Mouse (Mus musculus): ENCODE results near the gene 1700029P11Rik. TPM values are rescaled to one million over a fixed set of nuclear protein-coding genes. Genes with fewer than 3 reads are reported as not detected.
"Not testable (repeated sequence)": the region's sequence is repeated elsewhere in the genome, so short reads cannot be mapped to it uniquely, and the experiment has no call there.

The 1700029P11Rik gene
- total RNA-seq, 2 experiments from 2014 or later, result not detected

DNA sequence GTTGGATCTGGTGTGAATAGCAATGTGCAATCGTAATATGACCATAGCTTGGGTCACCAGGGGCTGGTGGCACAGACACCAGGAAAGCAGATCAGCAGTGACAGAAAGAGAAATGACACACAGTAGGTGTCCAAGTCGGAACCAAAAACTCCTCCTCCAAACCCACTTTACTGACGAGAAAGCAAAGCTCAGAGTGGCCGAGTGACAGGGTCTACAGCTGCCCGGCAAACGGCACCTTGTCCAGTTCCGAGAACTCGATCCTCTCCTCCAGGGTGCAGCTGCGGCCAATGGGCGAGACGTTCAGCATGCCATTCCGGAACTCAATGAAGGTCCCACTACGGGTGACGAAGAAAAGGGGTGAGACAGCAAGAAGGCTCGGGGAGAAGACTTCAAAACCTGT is 24.9 kb upstream of the 1700029P11Rik start:
- no peak for DNase-seq (ENCODE audit: low spot score in 2 of 2)
- intact Hi-C loops (cut with DNase I), result no loop called here

DNA sequence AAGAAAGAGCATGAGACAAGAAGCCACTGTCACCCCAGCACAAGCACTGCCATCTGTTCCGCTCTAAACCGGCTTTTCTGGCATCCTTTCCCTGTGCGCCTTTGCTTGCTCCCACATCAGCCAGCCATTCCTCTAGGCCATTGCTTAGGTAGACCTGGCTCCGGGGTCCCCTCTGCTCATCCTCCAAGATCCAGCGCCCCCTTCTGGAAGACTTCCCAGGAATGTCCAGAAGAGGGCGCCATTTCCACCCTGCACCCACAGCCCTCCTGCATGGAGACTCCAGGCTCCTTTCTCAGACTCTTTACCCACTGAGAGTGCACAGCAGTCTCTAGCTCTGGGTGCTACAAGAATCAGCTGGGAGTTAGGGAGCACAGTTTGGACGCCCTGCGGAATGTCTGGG is 23.9 kb upstream of the 1700029P11Rik start:
- DNase-seq (ENCODE audit: low spot score in 2 of 2), result peak; percentile 57 to 64
- intact Hi-C loops (cut with DNase I), result loop anchor here (2.0 kb wide), 1 partner anchor 16 kb away; no protein-coding TSS in a partner anchor

DNA sequence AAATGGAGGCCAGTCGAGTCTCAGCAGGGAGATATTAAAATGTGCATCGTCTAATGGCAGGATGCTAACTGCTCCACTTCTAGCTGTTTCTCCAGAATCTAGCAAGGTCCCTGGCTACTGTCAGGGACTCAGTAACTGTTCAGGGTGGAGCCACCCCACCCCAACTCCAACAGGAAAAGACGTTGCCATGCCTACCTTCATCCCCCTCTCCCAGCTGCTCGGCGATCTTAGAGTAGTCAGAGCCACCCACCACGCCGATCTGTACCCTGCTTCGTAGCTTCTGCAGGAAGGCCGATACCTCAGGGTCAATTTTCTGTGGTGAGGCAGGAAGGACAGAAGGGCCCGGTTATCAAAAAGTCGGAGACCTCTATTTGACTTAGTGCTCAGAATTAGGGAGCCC is 22.7 kb upstream of the 1700029P11Rik start:
- DNase-seq (ENCODE audit: low spot score in 2 of 2), result peak in 1 of 2 experiments; percentile 75
- intact Hi-C loops (cut with DNase I), result loop anchor here (1.0 to 2.0 kb wide), 2 partner anchors 17 to 58 kb away; no protein-coding TSS in a partner anchor

DNA sequence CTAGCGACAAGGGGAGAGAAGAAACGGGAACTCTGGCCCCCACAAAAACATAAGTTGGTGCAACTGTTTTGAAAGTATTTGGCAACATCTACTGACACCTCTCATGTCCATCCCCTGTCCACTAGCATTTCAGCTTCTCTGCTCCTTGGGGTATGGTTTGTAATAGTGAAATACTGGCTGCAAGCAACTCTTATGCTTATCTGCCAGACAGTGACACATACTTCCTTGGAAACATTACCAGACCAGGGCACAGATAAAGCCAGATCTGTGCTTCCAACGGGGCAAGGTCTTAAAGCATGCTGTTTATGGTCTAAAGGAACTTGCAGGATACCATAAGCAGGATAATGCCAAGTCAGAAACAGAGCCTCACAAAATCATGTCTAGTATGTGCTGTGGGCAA is 21.4 kb upstream of the 1700029P11Rik start:
- intact Hi-C loops (cut with DNase I), result no loop called here
- no peak for DNase-seq (ENCODE audit: low spot score in 2 of 2)

DNA sequence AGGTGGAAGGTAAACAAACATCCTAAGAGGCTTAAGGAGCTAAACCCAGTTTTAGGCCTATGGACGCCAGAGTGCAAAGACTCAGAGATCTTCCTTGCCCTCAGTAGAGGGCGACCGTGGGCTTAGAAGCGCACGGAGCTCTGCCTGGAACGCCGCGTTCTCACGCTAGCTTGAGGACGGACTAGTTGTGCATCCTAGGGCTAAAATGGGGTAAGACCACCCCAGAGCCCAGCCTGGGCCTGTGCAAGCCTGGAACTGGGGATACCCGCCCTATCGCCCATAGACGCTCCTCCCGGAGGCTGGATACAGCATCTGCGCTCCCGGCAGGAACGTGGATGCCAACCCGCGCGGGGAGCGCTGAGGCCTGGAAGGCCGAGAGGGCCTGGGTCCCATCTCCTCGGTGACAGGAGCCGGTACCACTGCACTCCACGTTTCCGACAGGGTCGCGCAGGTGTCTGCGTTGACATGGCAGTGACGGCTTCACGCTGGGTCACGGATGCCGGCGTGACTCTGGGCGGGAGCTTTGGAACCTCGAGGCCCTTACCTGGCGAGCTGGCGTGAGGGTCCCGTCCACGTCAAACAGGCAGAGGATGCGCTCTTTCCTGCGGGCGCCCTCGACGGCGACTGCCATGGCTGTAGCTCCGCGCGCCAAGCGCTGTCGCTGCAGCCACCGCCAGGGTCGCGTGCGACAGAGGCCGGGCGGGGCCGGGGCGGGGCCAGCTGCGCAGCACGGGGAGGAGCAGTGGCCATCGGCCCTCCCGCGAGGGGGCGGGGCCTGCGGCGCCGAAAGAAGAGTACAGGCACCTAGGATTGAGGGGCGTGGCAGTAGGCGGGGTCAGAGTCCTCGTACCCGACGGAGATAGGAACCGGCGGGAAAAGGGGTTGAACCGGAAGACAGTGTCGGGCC is 19.9 kb upstream of the 1700029P11Rik start, which contains the start of gene Pmm1:
Gene Pmm1 (minus strand): TSS at position 760 of the 907 bp plus-strand sequence.
- peak; percentile 96 to 99 for DNase-seq (ENCODE audit: low spot score in 2 of 2)
- intact Hi-C loops (cut with DNase I), result loop anchor here (1.0 kb wide), 1 partner anchor 29 kb away; no protein-coding TSS in a partner anchor

DNA sequence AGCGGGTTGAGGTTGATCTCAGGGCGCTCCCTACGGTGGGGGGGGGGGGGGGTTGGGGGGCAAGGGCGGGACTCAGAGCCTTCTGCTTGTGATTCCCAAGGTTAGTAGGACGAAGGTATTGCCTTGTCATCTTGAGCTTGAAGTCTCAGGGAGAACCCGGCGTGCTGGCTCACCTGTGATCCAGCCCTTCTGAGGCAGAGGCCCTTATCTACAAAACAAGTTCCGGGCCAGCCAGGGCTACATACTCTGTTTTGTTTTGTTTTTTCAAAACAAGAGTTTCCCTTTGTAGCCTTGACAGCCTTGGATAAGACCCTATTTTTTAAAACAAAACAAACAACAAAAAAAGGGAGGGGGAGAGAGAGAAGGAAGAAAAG is 19.3 kb upstream of the 1700029P11Rik start:
- intact Hi-C loops (cut with DNase I), result no loop called here
- no peak for DNase-seq (ENCODE audit: low spot score in 2 of 2)

DNA sequence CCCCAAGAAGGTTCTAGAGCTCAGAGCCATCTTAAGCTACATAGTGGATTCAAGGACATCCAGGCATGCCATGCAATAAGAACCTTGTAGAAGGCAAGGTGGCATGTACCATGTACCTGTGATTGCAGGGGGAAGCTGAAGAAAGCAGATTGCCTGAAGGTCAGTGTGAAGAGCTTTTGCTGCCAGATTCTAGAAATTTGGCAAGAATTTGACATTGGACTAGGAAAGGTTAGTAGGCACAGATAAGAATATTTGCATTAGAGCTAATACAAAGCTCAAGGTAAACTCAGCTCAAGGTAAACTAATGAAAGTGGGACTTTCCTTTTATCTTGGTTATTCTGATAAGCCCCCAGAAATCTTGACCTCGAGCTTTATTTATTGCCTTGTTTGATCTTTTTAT is 16.1 kb upstream of the 1700029P11Rik start:
- DNase-seq (ENCODE audit: low spot score in 2 of 2), result no peak
- intact Hi-C loops (cut with DNase I), result no loop called here

DNA sequence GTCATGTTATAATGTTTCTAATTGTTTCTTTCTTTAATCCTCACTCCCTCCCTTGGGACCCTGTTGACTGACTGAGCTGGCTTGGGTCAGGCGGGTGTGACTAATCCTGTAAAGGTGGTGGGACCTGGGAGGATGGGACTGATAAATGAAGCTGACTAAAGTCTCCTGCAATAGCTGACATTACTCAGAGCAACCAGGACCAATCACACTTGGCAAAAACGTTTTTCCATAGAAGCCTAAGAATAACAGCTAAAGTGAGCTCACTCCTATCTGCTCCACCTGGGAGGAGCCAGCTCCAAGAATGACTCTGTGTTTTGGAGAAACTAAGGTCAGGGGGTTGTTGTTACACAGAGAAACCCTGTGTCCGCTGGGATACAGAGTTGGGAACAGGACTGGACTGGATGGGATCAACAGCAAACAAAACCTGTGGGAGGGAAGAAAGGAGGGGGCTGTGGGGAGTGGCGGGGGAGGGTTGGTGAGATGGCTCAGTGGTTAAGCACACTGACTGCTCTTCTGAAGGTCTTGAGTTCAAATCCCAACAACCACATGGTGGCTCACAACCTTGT is 15.3 kb upstream of the 1700029P11Rik start:
- no peak for DNase-seq (ENCODE audit: low spot score in 2 of 2)
- intact Hi-C loops (cut with DNase I), result no loop called here

DNA sequence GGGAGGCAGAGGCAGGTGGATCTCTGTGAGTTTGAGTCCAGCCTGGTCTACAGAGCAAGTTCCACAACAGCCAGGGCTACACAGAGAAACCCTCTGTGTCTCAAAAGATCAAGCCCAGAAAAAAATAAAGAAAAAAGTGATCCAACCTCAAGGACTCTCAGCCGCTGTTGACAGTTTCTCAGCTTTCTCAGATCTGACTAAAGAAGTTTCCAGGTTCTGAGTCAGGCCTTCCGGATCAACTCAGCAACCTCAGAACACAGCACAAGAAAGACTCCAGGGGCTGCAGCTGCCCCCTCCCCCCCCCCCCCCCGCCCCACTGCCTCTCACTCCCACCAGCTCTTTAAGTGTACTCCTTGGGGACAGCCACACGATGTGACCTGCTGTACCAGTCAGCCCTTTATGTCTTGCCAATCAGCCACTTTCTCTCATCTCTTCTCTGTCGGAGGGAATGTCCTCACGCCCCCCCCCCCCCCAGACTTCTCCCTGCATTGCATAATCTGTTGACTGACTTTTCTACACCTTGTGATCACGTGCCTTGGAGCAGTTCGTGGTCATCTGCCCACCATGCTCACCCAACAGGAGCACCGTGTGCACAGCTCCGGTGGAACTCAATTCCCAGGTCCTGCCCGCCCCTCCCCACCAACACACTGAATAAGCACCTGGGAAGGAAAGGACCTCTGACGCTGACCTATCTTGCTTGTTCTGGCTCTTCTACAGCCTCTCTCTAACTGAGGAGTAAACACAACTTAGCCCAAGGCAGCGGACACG is 14.1 kb upstream of the 1700029P11Rik start:
- intact Hi-C loops (cut with DNase I), result no loop called here
- DNase-seq (ENCODE audit: low spot score in 2 of 2), result no peak

DNA sequence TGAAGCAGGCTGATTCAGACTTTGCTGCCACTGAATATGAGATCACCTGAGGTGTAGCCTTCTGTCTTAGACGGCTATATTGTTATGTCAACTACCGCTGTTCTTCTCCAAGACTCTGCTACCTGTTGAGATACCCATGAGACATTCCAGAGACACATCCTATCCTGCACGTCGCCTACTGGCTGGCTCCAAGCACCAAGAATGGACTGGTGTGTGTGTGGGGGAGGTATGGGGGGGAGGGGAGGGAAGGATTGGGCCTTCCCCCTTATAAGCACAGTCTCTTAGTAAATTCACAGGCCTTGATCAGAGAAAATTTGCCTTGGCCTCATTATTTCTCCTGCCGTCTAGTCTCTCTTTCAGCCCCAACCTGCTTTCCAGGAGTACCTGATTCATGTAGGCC is 12.5 kb upstream of the 1700029P11Rik start:
- intact Hi-C loops (cut with DNase I), result no loop called here
- DNase-seq (ENCODE audit: low spot score in 2 of 2), result no peak

DNA sequence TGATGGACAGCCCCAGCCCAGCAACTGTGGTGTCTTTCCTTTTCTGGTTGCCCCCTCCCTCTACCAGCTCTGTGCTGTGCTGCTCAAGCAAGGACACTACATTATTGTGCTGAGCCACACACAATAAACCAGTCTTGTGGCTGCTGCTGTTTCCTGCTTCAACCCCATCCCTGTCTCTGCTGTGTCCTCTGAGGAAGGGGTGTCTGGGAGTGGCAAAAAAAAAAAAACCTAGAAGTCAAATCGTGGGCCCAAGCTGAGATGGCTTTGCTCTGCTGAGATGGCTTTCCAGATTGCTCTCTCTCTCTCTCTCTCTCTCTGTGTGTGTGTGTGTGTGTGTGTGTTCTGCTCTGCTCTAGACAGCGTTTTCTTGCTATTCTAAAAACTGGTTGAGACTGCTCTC is 11.9 kb upstream of the 1700029P11Rik start:
- intact Hi-C loops (cut with DNase I), result no loop called here
- DNase-seq (ENCODE audit: low spot score in 2 of 2), result no peak

DNA sequence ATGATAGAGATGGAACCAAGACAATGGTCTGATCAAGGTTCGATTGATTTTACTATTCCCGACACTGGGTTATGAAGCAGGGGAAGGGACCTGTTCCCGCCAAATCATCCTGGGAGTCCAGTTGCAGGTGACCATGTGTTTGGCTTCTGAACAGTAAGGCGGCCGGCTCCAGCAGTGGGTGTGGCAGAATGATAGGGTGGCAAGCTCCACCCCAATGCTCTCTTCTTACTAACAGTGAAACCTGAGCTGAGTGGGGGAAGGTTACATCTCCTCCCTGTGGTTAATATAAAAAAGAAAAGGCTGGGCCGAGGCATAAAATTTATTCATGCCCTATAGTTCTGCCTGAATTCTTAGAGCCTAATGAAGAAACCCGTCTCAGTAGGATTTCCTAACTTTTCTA is 11.2 kb upstream of the 1700029P11Rik start:
- no peak for DNase-seq (ENCODE audit: low spot score in 2 of 2)
- intact Hi-C loops (cut with DNase I), result no loop called here

DNA sequence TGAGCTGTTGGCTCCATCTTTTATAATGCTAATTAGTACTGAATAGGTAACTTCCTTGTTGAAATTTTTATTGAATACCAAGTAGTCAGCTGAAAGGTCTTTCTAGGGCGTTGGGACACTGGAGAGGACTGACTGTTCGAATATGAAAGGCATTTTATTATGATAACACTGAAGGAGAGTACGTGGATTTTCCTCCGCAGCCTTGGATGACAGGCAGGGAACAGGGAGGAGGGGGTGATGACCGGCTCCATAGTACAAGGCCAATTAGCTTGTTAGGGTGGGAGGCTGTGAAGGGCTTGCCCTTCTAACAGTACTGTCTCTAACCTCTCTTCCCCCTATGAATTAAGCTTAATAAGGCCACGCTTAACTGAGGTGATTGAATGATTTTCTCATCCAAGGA is 10.7 kb upstream of the 1700029P11Rik start:
- intact Hi-C loops (cut with DNase I); DNase-seq (ENCODE audit: low spot score in 2 of 2): not testable (repeated sequence)

DNA sequence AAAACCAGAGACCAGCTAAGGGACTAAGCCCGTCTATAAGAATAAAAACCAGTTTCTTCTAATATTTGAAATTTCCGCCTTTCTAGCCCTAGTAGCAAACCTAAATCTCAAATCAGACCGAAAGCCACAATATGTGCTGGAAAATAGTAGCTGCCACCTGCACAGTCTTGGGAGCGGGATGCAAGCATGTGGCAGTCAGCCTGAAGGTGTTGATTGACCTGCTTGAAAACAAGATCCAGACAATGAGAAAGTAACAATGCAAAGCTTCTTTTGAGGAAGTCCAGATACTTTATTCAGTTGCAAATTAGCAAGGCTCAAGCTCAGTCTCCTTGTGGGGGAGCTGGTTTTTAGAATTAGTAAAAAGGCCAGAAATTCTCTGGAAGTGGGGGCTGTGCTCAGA is 9.8 kb upstream of the 1700029P11Rik start:
- DNase-seq (ENCODE audit: low spot score in 2 of 2); intact Hi-C loops (cut with DNase I): not testable (repeated sequence)

DNA sequence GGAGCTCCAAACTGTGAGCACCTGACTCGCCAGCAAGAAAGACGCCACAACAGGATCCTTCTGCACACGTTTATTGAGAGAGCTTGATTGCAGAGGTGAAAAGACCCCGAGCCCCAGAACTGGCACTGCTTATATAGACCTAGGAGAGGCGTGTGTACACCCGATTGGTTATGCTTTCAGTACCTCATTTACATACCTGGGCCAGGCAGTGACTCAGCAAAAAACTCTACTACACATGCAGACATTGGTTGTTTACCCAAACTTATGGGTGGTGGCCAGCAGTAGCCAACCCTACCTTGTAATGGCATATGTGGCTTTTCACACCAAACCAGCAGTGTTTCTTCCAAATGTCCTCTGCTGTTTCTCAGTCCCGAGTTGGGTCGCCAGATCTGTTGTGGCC is 5.2 kb upstream of the 1700029P11Rik start:
- intact Hi-C loops (cut with DNase I); DNase-seq (ENCODE audit: low spot score in 2 of 2): not testable (repeated sequence)

DNA sequence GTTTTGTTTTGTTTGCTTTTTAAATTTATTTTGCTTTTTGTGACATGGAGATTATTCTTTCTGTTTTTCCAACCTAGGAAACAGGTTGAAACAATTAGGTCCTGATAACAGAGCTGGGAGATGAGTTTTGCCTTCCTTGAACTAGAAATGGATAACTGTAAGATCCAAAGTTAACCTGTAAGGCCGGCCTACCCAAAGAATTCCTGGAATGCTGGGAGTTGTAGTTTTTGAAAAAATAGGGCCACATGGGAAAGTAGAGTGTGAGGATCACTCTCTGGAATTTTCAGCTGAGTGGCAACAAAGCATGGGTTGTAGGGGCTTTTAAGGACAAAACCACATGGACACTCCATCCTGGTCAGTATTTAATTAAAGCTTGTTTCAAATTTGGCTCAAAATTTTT is 1.8 kb downstream of the 1700029P11Rik start:
- DNase-seq (ENCODE audit: low spot score in 2 of 2), result no peak

DNA sequence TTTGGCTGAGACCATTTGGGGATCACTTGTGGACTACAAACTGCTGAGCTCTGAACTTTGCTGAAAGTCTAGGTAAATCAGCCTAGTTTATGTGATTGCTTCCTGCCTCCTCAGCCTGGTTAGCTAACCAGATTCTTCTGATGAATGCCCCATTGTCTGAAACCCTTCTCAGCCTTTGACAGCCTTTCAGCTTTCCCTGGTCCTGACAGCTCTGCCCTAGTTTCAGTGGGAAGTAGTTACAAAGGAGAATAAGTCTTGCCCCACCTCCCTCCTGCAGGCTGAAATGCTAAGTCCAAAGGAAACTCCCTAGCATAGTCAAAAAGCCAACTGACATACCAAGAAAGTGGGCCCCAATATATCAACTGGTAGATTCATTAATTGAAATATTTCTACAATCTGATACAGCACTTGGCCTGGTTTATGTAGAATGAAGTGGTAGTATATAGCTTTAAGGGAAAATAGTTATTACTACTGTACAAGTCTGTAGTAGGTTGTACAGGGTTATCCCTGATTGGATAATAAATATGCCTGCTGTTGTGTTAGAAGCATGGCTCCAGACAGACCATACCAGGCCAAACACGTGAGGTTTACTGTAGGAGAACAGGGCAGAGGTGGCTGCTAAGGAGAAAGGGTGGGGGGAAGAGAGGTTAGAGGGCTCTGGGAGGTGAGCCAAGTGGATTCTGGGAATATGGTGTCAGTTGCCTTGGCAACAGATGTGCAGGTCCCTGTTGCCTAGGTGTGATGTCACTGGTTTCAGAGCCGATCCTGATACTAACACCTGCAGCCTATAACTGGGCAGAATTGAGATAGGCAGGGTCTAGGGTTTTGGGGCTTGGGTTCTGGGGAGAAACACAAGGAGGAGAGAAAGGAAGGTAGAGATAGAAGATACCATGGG is 5.2 kb downstream of the 1700029P11Rik start:
- intact Hi-C loops (cut with DNase I), result no loop called here
- peak in 1 of 2 experiments; percentile 19 for DNase-seq (ENCODE audit: low spot score in 2 of 2)

More for the DNA sequence above, 1.8 kb downstream of the 1700029P11Rik start:
- intact Hi-C loops (cut with DNase I), result no loop called here

DNA sequence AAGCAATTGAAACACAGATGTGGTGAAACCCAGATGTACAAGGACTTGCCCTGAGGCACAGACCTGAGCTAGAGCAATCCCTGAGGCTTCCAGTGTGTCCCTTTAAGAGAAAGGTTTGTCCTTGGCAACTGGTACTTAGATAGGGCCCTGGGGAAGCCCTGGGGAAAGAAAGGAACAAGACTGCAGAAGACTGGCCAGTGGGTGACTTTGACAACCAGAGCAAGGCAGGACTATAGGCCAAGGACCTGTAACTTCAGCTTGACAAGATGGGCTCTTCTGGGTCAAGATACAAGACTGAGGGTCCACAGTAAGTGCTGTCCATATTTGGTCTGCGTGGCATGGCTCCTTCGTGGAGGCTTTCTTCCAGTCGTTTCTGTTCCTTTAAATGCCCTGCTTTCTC is 7.3 kb downstream of the 1700029P11Rik start, which contains the start of gene Xrcc6:
Gene Xrcc6 (plus strand): TSS at position 190 of the 400 bp plus-strand sequence.
- no peak for DNase-seq (ENCODE audit: low spot score in 2 of 2)
- intact Hi-C loops (cut with DNase I), result loop anchor here (2.0 kb wide), 1 partner anchor 49 kb away; no protein-coding TSS in a partner anchor

All from left cerebral cortex, postnatal 25 days (tissue).